Mouse (Mus musculus) layer of hippocampus, adult 6 months (tissue): ENCODE data around the gene Brap. TPM values are rescaled to one million over a fixed set of nuclear protein-coding genes. Genes with fewer than 3 reads are reported as not detected.

Source experiments
- long read RNA-seq, 2 experiments: library from polyadenylated mRNA; unstranded; transcript quantifications; one replicate each; pipeline ENCODE4 v2.0.0; 2019 to 2020
- polyA plus RNA-seq: library from polyadenylated mRNA; unstranded; fragments of <200 nt; fragmentation: Nextera tagmentation; gene quantifications from 2 replicates; pipeline ENCODE4 v1.2.3, GENCODE M21; 2021

Gene Brap
- polyA plus RNA-seq: 25.7 and 28.0 TPM in 2 replicates
- long read RNA-seq, experiment 1, full-length matches to known transcripts: 21 of 34 reads
- long read RNA-seq, experiment 1, partial matches to known transcripts: 11 of 34 reads
- long read RNA-seq, experiment 1, other reads (novel, unspliced or antisense): 2 of 34 reads
- long read RNA-seq, experiment 2, full-length matches to known transcripts: 288 of 353 reads
- long read RNA-seq, experiment 2, partial matches to known transcripts: 36 of 353 reads
- long read RNA-seq, experiment 2, other reads (novel, unspliced or antisense): 29 of 353 reads

DNA sequence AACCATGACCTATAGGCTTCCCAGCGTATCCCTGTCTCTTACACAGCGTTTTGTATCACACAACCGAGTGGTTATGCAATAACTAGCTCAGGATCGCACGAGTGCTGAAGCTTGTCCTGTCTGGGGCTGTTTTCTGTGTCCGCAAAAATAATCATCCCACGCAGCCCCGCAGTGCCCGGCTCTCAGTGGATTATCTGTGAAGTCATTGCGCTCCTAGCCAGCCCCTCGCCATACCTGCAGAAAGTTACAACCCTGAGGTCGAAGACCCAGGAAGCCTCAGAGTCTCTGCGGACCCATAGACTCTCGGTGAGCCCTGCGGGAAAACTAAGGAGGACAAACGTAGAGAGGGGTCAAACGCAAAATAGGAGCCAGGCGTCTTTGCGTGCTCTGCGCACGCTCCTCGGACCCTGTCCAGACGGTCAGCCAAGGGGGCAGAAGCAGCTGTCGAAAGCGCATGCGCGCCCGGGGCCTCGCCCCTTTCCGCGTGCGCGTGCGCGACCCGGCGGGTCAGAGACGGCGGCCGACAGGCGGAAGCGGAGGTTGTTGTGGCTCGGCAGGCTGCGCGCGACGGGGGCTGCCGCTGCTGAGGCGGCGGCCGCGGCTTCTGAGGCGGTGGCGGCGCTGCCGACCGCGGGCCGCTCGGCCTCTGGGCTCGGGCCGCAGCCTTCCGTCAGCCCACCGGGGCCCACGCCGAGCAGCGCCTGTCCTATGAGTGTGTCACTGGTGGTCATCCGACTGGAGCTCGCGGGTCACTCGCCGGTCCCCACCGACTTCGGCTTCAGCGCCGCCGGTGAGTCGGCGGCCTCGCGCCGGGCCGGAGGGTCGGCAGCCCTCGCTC, at the start of gene Brap, which contains the start of gene Acad10:
Gene Brap, plus strand, starts transcription at position 505 of the 838 bp plus-strand sequence.
Gene Acad10, minus strand, starts transcription at position 456 of the 838 bp plus-strand sequence.

DNA sequence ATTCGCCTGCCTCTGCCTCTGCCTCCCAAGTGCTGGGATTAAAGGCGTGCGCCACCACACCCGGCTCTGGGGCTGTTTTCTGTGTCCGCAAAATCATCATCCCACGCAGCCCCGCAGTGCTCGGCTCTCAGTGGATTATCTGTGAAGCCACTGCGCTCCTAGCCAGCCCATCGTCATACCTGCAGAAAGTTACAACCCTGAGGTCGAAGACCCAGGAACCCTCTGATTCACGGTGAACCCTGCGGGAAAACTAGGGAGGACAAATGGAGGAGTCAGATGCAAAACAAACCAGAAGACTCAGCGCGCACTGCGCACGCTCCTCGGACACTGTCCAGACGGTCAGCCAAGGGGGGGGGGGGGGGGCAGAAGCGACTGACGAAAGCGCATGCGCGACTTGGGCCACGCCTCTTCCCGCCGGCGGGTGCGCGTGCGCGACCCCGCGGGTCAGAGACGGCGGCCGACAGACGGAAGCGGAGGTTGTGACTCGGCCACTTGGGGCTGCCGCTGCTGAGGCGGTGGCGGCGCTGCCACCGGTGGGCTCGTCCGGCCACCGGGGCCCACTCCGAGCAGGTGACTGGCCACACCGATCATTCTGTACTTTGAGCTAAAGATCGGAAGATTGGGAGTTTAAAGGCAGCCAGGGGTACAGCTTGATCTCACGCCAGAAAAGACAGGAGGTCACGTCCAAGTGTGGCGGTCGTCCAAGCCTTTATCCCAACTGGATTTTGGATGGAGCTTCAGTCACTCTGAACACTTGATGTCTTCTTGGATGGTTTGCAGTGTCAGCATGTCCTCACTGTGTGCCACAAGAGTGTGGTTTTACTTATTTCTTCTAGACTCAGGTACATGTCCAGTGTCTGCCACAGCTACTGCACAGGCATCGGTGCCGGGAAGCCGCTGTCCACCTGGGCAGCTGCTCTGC, 41.5 kb upstream of the Brap start, which contains the start of gene Acad12:
Gene Acad12, minus strand, starts transcription at position 347 of the 922 bp plus-strand sequence.

DNA sequence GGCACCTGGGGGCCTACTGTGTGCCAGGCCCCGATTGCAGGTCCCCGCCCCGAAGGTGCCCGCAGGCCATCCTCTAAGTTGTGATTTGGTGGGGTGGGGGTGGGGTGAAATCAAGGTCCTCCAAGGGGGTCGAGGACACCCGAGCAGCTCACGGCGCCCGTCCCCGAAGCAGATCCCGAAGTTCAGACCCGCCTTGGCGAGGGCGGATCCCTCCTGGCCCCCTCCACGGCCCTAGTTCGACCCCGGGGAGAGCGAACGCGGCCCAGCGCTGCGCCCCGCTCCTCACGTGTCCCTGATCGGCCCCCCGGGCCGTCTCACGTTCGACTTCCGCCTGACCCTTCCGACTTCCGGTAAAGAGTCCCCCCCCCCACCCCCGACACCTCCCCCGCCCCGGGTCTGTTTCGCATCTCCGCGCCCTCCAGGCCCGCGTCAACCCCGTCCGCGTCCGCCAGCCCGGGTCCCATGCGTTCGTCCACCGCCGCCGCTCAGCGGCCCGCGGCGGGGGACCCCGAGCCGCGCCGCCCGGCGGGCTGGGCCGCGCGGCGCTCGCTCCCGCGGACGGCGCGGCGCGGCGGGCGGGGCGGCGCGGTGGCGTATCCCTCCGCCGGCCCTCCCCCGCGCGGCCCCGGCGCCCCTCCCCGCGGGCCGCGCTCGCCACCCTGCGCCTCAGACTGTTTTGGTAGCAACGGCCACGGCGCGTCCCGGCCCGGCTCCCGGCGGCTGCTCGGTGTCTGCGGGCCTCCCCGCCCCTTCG, 51.0 kb downstream of the Brap start, which contains the start of gene Atxn2:
Gene Atxn2, plus strand, starts transcription at position 164 of the 754 bp plus-strand sequence.

Other genes with a start within 250 kb of the Brap start
- 8.3 and 9.3 TPM in 2 replicates for gene Tmem116, start 208.7 kb upstream of the Brap start, polyA plus RNA-seq
- 157 and 184 TPM in 2 replicates for gene Erp29, start 208.1 kb upstream of the Brap start, polyA plus RNA-seq
- not detected in 2 replicates for gene Adam1b, start 157.1 kb upstream of the Brap start, polyA plus RNA-seq
- gene Adam1a, start 115.1 kb upstream of the Brap start, polyA plus RNA-seq: 0.18 and 0.24 TPM in 2 replicates
- not detected in 2 replicates for gene Gm42878, start 115.1 kb upstream of the Brap start, polyA plus RNA-seq
- 10.5 and 10.8 TPM in 2 replicates for gene Mapkapk5, start 114.7 kb upstream of the Brap start, polyA plus RNA-seq
- gene Aldh2, start 66.7 kb upstream of the Brap start, polyA plus RNA-seq: 87.9 and 114 TPM in 2 replicates
- gene Acad12, start 41.6 kb upstream of the Brap start, polyA plus RNA-seq: 1.8 and 2.0 TPM in 2 replicates
- 0.98 and 1.7 TPM in 2 replicates for gene Acad10, start within 50 bp of the Brap start, polyA plus RNA-seq
- 23.5 and 26.3 TPM in 2 replicates for gene Atxn2, start 50.8 kb downstream of the Brap start, polyA plus RNA-seq
- 7.7 and 10.1 TPM in 2 replicates for gene Sh2b3, start 177.1 kb downstream of the Brap start, polyA plus RNA-seq
- 5.0 and 5.3 TPM in 2 replicates for gene Pheta1, start 188.4 kb downstream of the Brap start, polyA plus RNA-seq